Mouse (Mus musculus): ENCODE measurements around the gene Nploc4. TPM values are rescaled to one million over a fixed set of nuclear protein-coding genes. Genes with fewer than 3 reads are reported as not detected.
A peak's percentile ranks its signal among the peaks of the same experiment; 100 is the strongest.

Gene Nploc4
- total RNA-seq, 2 experiments from 2014 or later = 68.0 to 80.5 TPM

DNA sequence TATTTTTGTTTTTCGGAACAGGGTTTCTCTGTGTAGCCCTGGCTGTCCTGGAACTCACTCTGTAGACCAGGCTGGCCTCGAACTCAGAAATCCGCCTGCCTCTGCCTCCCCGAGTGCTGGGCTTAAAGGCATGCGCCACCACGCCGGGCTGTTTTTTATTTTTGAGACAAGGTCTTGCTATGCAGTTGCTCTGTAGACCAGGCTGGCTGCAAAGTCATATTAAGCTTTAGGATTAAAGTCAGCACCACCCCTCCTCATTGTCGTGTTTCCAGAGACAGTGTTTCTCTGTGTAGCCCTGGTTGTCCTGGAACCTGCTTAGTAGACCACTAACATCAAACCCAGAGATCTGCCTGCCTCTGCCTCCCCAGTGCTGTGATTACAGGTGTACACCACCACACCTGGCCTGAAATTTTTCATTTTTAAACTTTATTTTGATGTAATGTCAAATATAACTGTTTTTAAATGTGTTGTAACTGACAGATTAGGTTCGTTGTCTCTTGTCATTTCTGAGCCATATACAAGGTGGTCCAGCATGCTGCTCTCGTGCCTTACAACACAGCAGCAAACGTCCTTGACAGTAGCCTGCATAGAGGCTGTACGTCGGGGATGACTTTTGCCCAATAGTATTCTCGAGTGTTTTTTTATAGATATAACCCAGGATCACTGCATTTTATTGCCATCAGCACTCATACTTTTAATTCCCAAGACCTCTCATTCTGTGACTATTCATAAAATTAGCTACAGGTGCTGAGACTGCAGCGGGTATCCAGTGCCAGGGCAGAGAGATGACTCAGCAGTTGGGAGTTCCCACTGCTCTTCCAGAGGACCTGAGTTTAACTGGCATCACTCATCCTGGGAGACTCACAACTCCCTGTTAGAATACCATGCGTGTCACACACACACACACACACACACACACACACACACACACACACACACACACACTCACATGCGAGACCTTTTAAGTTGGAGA is 82.9 kb downstream of the Nploc4 start:
- peak; percentile 5 to 13 for DNase-seq (ENCODE audit: low spot score in 2 of 2)

DNA sequence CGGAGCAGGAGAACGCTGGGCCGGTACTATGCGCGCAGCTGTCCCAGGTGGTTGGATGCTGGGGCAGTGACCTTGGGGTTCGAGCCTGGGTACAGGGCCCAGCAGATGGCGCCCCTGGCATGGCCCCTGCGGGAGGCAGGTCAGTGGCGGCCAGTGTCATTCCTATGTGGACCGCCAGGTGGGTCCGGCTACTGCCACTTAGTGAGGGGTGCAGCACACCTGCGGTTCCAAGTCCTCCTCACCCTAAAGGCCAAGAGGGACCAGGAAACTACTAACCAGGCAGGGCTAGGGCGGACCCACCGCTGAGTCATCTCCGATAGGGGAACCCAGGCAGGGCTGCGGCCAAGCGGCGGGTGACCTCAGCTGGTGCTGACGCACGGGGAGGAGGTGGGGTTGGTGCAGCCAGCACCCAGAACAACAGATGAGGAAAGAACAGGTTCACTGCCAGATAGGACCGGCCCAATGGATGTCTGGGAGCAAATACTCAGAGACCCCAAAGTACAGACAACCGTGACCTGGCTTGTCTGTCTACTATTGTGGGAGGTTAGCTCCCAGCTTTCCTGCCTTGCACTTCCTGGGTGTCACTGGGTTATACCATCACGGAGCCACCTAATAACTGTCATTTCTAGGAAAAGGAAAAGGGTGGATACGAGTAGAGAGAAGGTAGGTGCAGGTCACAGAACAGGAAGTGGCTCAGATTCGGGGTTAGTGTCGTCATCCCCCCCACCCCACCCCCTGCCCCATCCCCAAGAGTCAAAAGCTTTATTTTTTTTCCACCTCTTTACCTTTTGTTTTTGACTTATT is 83.8 kb downstream of the Nploc4 start:
- peak; percentile 63 to 80 for DNase-seq (ENCODE audit: low spot score in 2 of 2)

DNA sequence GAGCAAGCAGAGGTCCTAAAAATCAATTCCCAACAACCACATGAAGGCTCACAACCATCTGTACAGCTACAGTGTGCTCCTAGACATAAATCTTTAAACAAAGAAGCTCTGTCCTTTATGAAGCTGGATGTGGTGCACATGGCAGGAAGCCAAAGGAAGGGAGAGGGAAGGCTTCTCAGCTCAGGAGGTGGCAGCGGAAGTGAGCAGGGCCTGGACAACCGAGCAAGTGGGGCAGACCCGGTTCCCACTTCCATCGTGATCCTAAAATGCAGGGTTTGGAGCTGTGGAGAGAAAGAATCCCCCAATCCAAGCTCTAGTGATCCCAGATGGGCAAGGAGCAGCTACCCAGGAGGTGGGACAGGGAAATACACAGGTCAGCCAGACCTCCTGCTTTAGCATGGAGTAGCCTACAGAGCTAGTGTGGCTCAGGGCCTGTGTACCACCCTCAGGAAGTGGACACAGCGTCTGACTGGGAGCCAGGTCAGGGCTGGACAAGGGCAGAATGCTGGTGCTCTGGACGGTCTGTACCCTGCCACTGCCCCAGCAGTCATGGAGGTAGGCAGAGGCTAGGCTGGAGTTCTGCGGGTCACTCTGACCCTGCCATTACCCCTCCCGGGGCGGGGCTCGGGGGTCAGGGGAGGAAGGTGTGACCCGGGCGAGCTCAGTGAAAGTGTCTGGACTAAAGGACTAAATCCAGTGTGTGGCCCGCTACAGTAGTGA is 84.8 kb downstream of the Nploc4 start:
- peak; percentile 20 to 33 for DNase-seq (ENCODE audit: low spot score in 2 of 2)

DNA sequence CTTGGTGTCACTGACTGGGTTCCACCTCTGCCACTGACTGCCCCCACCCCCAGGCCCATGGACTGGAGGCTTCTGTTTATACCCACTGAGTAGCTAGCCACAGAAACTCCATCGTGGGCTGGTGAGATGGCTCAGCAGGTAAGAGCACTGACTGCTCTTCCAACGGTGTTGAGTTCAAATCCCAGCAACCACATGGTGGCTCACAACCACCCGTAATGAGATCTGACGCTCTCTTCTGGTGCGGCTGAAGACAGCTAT is 85.5 kb downstream of the Nploc4 start:
- DNase-seq (ENCODE audit: low spot score in 2 of 2) = peak in 1 of 2 experiments; percentile 12

DNA sequence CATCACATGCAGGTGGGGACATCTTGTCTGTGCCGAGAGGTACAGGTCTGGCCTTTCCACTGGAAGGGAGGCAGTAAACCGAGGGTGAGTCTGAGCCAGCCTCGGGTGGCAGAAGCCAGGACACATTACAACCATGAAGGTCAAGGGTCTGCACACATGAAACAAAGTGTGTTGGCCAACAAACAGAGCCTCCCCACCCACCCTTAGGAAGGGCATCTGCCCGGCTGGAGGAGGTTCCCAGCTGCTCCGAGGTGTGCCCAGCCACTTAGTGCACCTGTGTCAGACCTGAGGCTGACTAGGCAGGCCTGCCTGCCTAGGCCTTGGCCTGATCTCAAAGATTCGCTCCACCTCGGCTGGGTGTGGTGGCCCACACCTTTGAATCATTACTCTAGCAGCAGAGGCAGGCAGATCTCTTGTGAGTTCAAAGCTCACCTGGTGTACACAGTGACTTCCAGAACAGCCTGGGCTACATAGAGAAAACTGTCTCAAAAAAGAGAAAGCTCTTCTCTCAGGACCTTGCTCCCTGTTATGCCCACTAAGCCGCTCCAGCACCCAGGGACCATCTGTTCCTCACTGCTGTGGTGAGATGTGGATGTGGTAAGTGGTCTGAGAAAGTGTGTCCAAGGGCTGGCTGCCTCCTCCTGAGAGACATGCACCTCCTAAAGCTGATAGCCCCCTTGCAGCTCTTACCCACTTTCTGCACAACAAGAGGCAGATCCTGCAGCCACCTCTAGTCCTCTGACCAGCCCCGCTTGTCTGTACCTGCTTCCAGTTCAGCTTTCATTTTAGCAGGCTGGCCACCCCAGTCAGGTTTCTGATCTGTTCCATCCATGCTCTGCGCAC is 86.0 kb downstream of the Nploc4 start:
- peak; percentile 13 to 17 for DNase-seq (ENCODE audit: low spot score in 2 of 2)

GRCm38 (mm10) chr11:120350711-120351110 is 86.8 kb downstream of the Nploc4 start:
- peak; percentile 15 to 20 for DNase-seq (ENCODE audit: low spot score in 2 of 2)

DNA sequence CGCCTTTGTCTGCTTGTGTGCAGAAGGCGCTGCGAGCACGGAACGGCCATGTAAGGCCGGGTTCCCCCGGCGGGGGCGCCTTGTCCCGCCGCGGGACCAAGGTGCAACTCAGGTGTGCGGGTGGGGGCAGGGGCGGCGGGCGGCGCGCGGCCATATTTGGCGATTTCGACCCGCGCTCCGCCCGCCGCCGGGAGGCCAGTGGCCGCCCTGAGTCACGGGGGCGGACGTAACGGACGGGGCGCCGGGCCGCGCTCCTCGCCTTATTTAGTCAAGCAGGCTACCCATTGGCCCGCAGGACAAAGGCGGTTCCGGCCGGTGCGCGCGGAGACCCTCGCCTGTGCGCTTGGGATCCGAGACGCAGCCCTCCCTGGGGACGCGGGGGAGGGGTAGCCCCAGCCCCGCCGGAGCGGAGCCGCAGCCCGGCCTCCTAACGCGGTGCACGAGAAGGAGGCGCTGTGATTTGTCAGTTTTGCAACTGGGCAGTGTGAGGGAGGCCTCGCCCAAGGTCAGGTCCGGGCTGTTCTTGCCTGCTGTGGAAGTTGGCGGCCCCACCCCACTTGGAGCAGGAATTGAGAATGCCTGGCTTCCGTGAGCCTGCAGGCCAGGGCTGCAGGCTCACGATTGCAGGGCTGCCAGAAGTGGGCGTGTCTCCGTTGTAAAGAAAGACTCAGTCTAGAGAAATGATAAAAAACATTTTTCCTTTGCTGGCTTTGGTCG is 87.4 kb downstream of the Nploc4 start:
- DNase-seq (ENCODE audit: low spot score in 2 of 2) = peak; percentile 86 to 91

DNA sequence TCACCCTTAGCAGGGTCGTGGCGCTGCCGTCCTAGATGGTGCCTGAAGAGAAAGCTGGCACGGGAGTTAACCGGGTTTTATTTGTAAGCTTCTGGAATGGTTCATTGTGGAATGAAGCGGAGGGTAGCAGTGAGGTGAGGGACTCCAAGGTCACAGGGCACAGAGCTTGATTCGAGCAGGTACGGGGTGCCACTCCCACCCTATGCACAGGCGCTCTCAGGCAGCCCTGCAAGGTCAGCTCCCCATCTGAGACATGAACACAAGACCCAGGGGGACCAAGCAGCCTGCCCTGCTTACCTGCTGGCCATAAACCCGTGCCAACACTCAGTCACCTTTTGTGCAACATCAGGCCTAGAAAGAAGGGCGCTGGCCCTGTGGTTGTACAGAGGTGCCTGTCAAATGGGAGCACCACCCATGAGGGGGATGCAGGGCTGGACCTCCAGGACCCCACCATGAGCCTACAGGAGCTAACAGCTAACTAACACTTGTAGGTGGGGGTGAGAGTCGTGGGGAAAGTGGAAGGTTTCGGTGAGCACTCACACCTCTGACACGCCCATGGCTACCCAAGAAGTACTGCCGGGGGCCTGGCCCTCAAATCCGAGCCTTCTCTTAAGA is 88.0 kb downstream of the Nploc4 start:
- no peak for DNase-seq (ENCODE audit: low spot score in 2 of 2)

DNA sequence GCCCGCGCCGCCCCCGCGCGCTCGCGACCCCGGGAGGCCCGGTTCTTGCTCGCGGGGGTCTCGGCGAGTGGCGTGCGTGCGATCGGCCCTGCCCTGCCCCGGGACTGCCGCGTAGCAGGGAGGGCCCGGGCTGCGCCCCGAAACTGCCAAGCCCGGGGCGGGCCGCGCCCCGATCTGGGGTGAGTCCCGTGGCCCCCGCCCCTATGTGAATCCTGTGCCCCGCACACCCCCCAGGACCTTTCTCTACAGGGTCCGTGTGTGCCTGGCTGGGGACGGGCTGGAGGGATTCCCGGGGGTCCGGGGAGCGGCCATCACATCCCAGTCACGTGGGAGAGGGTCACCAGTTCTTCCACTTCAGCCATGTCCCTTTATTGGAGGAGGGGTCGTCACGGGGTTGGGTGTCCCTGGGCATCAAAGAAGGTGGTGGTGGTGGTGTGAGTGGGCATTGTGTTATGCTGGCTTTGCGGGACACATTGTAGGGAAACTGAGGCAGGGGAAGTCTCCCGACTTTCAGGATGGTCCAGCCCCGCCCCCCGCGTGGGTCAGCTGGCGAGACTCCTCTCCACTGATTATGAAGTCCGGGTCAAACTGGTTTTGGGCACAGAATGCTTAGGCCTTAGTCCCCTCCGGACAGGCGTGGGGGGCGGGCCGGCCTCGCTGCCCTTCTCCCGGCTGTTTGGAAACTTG is 88.7 kb downstream of the Nploc4 start:
- peak; percentile 68 to 84 for DNase-seq (ENCODE audit: low spot score in 2 of 2)

DNA sequence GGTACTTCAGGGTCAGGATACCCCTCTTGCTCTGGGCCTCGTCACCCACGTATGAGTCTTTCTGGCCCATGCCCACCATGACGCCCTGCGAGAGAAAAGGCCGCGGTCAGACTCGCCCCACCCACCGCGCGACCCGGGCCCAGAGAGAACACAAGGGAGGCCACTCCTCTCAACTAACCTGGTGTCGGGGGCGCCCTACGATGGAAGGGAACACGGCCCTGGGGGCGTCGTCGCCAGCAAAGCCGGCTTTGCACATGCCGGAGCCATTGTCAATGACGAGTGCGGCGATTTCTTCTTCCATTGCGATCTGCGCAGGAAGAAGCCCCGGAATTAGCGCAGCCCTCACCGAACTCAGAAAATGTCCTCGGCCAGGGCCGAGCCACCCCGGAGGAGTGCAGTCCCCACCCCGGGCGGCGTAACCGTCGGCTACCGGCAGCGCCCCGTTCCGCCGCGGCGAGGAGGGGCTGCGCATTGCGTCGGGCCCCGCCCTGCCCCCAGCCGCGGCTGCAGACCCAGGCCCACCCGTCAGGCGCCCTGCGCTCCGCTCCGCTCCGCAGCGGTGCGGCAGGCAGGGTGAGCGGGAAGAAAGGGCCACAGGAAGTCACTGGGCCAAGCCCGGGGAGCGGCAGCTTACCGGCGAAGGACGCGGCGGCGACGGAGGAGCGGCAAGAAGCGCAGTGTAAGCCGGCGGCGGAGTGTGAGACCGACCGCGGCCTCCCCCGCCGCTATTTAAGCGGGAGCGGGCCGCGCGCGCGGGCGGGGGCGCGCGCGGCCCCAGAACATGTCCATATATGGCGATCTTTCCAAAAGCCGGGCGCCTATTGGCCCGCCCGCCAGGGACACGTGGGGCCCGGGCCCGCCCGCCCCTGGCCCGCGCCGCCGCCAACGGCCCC is 89.5 kb downstream of the Nploc4 start, which contains the start of gene Actg1:
TSS of gene Actg1 (minus strand) at position 752 of the 893 bp plus-strand sequence.
- DNase-seq (ENCODE audit: low spot score in 2 of 2) = peak; percentile 18 to 88

- peak; percentile 8 to 9 for DNase-seq (ENCODE audit: low spot score in 2 of 2)
Measured at GRCm38 (mm10) chr11:120347301-120347700, 90.2 kb downstream of the Nploc4 start.

DNA sequence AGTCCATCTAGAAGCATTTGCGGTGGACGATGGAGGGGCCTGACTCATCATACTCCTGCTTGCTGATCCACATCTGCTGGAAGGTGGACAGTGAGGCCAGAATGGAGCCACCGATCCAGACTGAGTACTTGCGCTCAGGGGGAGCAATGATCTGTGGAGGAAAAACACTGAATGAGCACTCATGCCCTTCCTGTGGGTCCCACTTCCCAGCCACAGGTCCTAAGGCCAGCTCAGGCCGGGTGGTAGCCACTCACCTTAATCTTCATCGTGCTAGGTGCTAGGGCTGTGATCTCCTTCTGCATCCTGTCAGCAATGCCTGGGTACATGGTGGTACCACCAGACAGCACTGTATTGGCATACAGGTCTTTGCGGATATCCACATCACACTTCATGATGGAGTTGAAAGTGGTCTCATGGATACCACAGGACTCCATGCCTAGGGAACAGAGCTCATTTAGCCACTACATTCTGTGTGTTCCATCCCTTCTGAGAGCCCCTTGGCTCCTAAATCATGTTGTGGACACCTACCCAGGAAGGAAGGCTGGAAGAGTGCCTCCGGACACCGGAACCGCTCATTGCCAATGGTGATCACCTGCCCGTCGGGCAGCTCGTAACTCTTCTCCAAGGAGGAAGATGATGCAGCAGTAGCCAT is 91.0 kb downstream of the Nploc4 start:
- DNase-seq (ENCODE audit: low spot score in 2 of 2) = peak; percentile 8 to 12

GRCm38 (mm10) chr11:120345067-120345681 is 92.3 kb downstream of the Nploc4 start:
- DNase-seq (ENCODE audit: low spot score in 2 of 2) = peak; percentile 6 to 15

DNA sequence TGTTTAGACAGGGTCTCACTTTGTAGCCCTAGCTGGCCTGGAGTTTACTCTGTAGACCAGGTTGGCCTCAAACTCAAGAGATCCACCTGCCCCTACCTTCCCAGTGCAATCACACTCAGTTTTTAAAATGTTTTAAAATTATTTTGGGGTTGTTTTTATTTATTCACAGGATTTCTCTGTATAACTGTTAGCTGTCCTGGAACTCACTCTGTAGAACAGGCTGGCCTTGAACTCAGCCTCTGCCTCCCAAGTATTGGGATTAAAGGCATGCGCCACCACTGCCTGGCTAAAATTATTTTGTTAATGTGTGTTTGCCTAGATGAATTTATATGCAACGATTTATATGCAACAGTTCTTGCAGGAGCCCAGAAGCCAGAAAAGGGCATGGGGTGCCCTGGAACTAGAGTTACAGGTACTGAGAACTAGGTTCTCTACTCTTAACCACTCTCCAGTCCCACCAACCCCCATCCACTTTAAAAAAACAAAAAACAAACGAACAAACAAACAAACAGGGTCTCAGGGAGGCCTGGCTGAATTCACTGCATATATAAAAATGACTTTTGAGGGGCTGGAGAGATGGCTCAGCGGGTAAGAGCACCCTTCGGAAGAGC is 93.1 kb downstream of the Nploc4 start:
- DNase-seq (ENCODE audit: low spot score in 2 of 2) = peak; percentile 6 to 12

- peak; percentile 11 to 14 for DNase-seq (ENCODE audit: low spot score in 2 of 2)
Measured at GRCm38 (mm10) chr11:120343519-120344309, 93.8 kb downstream of the Nploc4 start.

All from gastrocnemius, postnatal 4 days (tissue).